9 mouse cellular contexts compared by ENCODE assay signal in genomic region chr1:36277267-36278060, GRCm38 (mm10). TPM values are rescaled to one million over a fixed set of nuclear protein-coding genes. Genes with fewer than 3 reads are reported as not detected.
DNase-seq lines count a peak whose midpoint lies in the region; ATAC-seq lines count a peak whose summit lies in the region.
"Had no signal": no experiment of that assay in that cellular context is flagged by ENCODE, and none has a peak within 500 bp of the region (broad histone marks: within the 10 kb centered on the region; RNA-seq: fewer than 3 reads in every experiment).

No protein-coding gene starts in this region.

- no peaks in the 10 kb centered on the region for H3K9me3 ChIP-seq in neural tube, embryonic 15.5 days (replicated peaks)
- H3K9me3 ChIP-seq in lung, embryonic 15.5 days = no peaks in the 10 kb centered on the region

- ATAC-seq in neural tube, embryonic 15.5 days (ENCODE audit: low FRiP score) = no peak
- ATAC-seq in lung, embryonic 15.5 days (ENCODE audit: borderline replicate concordance, extremely low read depth, low FRiP score, low TSS enrichment) = peak; percentile 16; the same call in 1 of the 2 replicates

- DNase-seq in neural tube, embryonic 10.5 days (ENCODE audit: extremely low spot score, low spot score) = peak; percentile 88
- DNase-seq in cerebellum, adult 8-10 months = peak; percentile 86
- DNase-seq in gastrocnemius, postnatal 10 days = peak; percentile 87
- DNase-seq in layer of hippocampus, adult 18-20 months (ENCODE audit: low spot score in 2 of 2) = peak; percentile 29 to 74
- peak; percentile 78 to 83 for DNase-seq in right cerebral cortex, adult 2 months (ENCODE audit: low spot score in 2 of 2)
- peak; percentile 81 for DNase-seq in urinary bladder, postnatal 14 days (ENCODE audit: low spot score)

- H3K4me3 ChIP-seq in neural tube, embryonic 15.5 days (replicated peaks) = no peak overlapping the region
- no peak overlapping the region for H3K4me3 ChIP-seq in lung, embryonic 15.5 days
- H3K4me3 ChIP-seq: erythroblast, embryonic 14.5 days had no signal

- no peak overlapping the region for H3K27ac ChIP-seq in neural tube, embryonic 15.5 days (replicated peaks)
- no peak overlapping the region for H3K27ac ChIP-seq in lung, embryonic 15.5 days

- 21% methylated on average over 7 of the region's 7 CpGs for WGBS in neural tube, embryonic 15.5 days
- 23% methylated on average over 7 of the region's 7 CpGs for WGBS in lung, embryonic 15.5 days

- no peaks in the 10 kb centered on the region for H3K36me3 ChIP-seq in neural tube, embryonic 15.5 days
- no peaks in the 10 kb centered on the region for H3K36me3 ChIP-seq in lung, embryonic 15.5 days

- no peak overlapping the region for H3K9ac ChIP-seq in neural tube, embryonic 15.5 days (replicated peaks)
- no peak overlapping the region for H3K9ac ChIP-seq in lung, embryonic 15.5 days

- H3K4me1 ChIP-seq in neural tube, embryonic 15.5 days = no peaks in the 10 kb centered on the region
- peaks cover 13% of the 10 kb centered on the region for H3K4me1 ChIP-seq in lung, embryonic 15.5 days

- H3K4me2 ChIP-seq in neural tube, embryonic 15.5 days = no peak overlapping the region
- H3K4me2 ChIP-seq in lung, embryonic 15.5 days = no peak overlapping the region

- H3K27me3 ChIP-seq in neural tube, embryonic 15.5 days (replicated peaks) = no peaks in the 10 kb centered on the region; the same call in 1 of the 2 replicates
- no peaks in the 10 kb centered on the region for H3K27me3 ChIP-seq in lung, embryonic 15.5 days

RNA-seq across cellular contexts. Expression of gene Neurl3, which starts 3.0 kb away (rescaled TPM):
- 2.2 and 3.2 TPM in 2 replicates for polyA plus RNA-seq in neural tube, embryonic 15.5 days (2015; fragmentation: Nextera tagmentation; extraction: Ambion mirVana)
- total RNA-seq in gastrocnemius, postnatal 10 days (2021) = 1 to 10 TPM; 1.9 to 2.5 TPM
- under 1 TPM; 0.53 to 0.77 TPM for total RNA-seq in layer of hippocampus, adult 18-20 months (2021)
- 8.0 and 8.3 TPM in 2 replicates for polyA plus RNA-seq in lung, embryonic 15.5 days (2015; fragmentation: Nextera tagmentation; extraction: Ambion mirVana)

RNA-seq across cellular contexts. Expression of gene Arid5a, which starts 30.1 kb away (rescaled TPM):
- 3.7 and 9.8 TPM in 2 replicates for polyA plus RNA-seq in neural tube, embryonic 15.5 days (2015; fragmentation: Nextera tagmentation; extraction: Ambion mirVana)
- total RNA-seq in gastrocnemius, postnatal 10 days (2021) = 10 to 100 TPM; 15.5 to 16.4 TPM
- 10 to 100 TPM; 15.2 to 16.4 TPM for total RNA-seq in layer of hippocampus, adult 18-20 months (2021)
- polyA plus RNA-seq in lung, embryonic 15.5 days (2015; fragmentation: Nextera tagmentation; extraction: Ambion mirVana) = 8.0 and 8.9 TPM in 2 replicates

RNA-seq across cellular contexts. Expression of gene Uggt1, which starts 32.9 kb away (rescaled TPM):
- 43.9 and 46.0 TPM in 2 replicates for polyA plus RNA-seq in neural tube, embryonic 15.5 days (2015; fragmentation: Nextera tagmentation; extraction: Ambion mirVana)
- 10 to 100 TPM; 21.9 to 27.5 TPM for total RNA-seq in gastrocnemius, postnatal 10 days (2021)
- 10 to 100 TPM; 33.6 to 39.2 TPM for total RNA-seq in layer of hippocampus, adult 18-20 months (2021)
- polyA plus RNA-seq in lung, embryonic 15.5 days (2015; fragmentation: Nextera tagmentation; extraction: Ambion mirVana) = 52.6 and 57.2 TPM in 2 replicates
